Mouse (Mus musculus): ENCODE measurements around the gene Olfr1012.
A peak's percentile ranks its signal among the peaks of the same experiment; 100 is the strongest.
"Not testable (repeated sequence)": the region's sequence is repeated elsewhere in the genome, so short reads cannot be mapped to it uniquely, and the experiment has no call there.

Gene Olfr1012

GRCm38 (mm10) chr2:85762666-85763065 lies at the start of gene Olfr1012:
Gene Olfr1012, minus strand, starts transcription at chr2:85762766.
- DNase-seq = no peak

- no peak for DNase-seq
These were observed 41.9 kb upstream of the Olfr1012 start for GRCm38 (mm10) chr2:85804501-85804900.

GRCm38 (mm10) chr2:85802444-85802843 lies 39.9 kb upstream of the Olfr1012 start, which contains the start of gene Olfr1016:
Gene Olfr1016, minus strand, starts transcription at chr2:85802544.
- no peak for DNase-seq

GRCm38 (mm10) chr2:85792331-85792730 lies 29.8 kb upstream of the Olfr1012 start:
- DNase-seq = peak in 1 of 2 experiments; percentile 9

- no peak for DNase-seq
These were observed 19.2 kb upstream of the Olfr1012 start, which contains the start of gene Olfr1015 for GRCm38 (mm10) chr2:85781717-85782116. Gene Olfr1015, plus strand, starts transcription at chr2:85782017.

- no peak for DNase-seq
These were observed 9.8 kb upstream of the Olfr1012 start, which contains the start of gene Olfr1014 for GRCm38 (mm10) chr2:85772413-85772812. Gene Olfr1014, plus strand, starts transcription at chr2:85772713.

GRCm38 (mm10) chr2:85766798-85767197 lies 4.2 kb upstream of the Olfr1012 start, which contains the start of gene Olfr1013:
Gene Olfr1013, plus strand, starts transcription at chr2:85767098.
- no peak for DNase-seq

- no peak for DNase-seq
These were observed 8.7 kb downstream of the Olfr1012 start for GRCm38 (mm10) chr2:85753822-85754221.

GRCm38 (mm10) chr2:85725793-85726192 lies 36.8 kb downstream of the Olfr1012 start:
- DNase-seq = peak in 1 of 2 experiments; percentile 23

- no peak for DNase-seq
These were observed 47.4 kb downstream of the Olfr1012 start, which contains the start of gene Olfr1009 for GRCm38 (mm10) chr2:85715119-85715518. Gene Olfr1009, plus strand, starts transcription at chr2:85715419.

GRCm38 (mm10) chr2:85711159-85711558 lies 51.4 kb downstream of the Olfr1012 start:
- DNase-seq = no peak

GRCm38 (mm10) chr2:85710680-85711079 lies 51.9 kb downstream of the Olfr1012 start:
- DNase-seq = not testable (repeated sequence)
